Mouse (Mus musculus): Measurements from ENCODE around the gene Spag7.

Gene Spag7

GRCm38 (mm10) chr11:70643051-70643450 lies 26.2 kb downstream of the Spag7 start:
- DNase-seq (ENCODE audit: low spot score in 2 of 2) = no peak

GRCm38 (mm10) chr11:70641241-70641640 lies 28.0 kb downstream of the Spag7 start:
- DNase-seq (ENCODE audit: low spot score in 2 of 2) = no peak

GRCm38 (mm10) chr11:70639976-70640375 lies 29.2 kb downstream of the Spag7 start:
- no peak for DNase-seq (ENCODE audit: low spot score in 2 of 2)

DNA sequence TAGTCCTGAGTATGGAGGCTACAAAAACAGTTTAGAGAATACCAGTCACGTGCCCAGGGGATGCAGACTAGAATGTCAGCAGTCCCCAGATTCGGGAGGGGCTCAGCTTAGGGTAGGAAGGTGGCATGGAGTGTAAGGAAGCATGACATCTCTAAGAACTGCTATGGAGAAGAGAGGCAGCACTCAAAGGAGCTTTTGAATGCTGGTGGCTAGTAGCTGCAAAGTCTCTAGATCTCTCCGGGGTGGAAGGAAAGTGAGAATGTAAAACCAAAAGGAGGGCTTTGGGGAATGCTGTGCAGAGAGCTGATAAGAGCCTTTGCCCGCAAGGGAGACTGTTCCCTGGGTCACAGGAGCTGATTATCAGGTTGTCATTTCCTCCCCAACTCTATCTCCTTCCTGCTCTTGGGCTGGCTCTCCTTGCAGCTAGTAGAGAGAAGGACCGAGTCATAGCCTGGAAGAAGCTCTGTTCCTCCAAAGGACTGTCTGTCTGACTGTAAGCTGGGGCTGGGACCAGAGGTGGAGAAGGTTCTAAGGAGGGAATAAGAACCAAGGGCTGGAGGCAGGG lies 30.4 kb downstream of the Spag7 start, which contains the start of gene Gp1ba:
TSS of gene Gp1ba (plus strand) at position 409 of the 565 bp plus-strand sequence.
- DNase-seq (ENCODE audit: low spot score in 2 of 2) = no peak

DNA sequence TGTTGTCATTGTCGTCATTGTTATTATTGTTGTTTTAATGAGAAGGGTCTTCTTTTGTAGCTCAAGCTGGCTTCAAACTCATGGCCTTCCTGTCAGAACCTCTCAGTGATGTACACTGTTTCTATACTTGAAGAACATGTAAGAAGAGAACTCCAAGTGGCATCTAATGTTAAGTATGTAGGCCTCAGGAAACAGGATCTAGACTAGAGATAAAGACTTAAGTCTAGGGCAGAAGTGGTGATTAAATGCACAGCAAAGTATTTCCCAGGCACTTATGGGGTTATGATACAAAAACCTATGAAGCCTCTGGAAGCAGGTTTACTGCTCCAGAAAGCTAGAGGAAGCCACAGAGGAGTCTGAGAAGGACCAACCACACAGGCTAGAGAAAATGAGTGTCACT lies 30.9 kb downstream of the Spag7 start:
- DNase-seq (ENCODE audit: low spot score in 2 of 2) = no peak

DNA sequence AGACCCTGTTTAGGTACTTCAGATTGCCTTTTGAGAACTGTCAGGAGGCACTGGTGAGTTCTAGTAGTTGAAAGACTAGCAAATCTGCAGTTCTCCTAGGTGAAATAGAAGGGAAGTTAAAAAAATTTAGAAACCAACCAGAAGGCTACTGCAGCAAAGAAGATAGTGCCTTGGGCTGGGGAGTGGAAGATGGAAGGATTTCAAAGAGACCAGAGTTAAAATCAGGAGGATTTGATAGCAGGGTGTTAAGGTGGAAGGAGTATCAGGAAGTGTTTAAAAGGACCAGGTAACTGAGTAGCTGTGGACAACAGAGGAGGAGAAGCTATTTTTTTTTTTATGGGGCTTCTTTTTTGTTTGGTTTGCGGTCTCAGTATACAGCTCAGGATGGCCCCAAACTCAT lies 31.5 kb downstream of the Spag7 start:
- DNase-seq (ENCODE audit: low spot score in 2 of 2) = no peak

DNA sequence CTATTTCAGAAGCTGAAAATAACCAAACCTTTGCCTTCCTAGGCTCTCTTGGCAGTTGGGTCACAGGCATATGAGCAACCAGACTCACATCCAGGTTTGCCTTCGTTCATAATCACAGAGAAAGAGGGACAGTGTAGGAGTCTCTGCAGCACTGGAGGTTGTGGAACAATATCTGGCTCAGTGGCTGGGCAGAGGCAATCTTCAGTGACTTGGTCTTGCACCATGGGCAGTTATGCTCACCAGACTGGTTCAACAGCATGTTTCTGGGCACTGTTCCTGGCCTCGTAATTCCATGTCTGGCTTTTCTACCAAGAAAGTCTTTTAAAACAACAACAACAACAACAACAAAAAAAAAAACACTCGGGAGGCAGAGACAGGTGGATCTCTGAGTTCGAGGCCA lies 33.6 kb downstream of the Spag7 start:
- DNase-seq (ENCODE audit: low spot score in 2 of 2) = no peak

GRCm38 (mm10) chr11:70630129-70630528 lies 39.1 kb downstream of the Spag7 start:
- DNase-seq (ENCODE audit: low spot score in 2 of 2) = no peak

- DNase-seq (ENCODE audit: low spot score in 2 of 2) = peak in 1 of 2 experiments; percentile 49
Measured at GRCm38 (mm10) chr11:70629557-70629956, 39.7 kb downstream of the Spag7 start.

GRCm38 (mm10) chr11:70628431-70628830 lies 40.8 kb downstream of the Spag7 start:
- no peak for DNase-seq (ENCODE audit: low spot score in 2 of 2)

DNA sequence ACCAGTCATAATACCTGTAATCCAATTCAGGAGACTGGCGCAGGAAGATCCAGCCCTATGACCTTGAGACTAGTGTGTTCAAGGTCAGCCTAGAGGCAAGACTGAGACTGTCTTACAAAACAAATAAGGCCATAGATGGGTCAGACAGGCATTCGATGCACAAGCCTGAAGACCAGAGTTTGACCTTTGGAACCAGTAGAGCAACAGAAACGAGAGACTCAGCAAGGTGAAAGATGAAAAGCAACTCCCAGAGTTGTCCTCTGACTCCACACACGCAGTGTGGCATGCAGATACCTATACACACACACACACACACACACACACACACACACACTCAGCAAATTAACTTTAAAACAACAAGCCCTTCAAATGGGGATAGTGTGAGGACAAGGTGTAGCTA lies 42.3 kb downstream of the Spag7 start:
- DNase-seq (ENCODE audit: low spot score in 2 of 2) = no peak

DNA sequence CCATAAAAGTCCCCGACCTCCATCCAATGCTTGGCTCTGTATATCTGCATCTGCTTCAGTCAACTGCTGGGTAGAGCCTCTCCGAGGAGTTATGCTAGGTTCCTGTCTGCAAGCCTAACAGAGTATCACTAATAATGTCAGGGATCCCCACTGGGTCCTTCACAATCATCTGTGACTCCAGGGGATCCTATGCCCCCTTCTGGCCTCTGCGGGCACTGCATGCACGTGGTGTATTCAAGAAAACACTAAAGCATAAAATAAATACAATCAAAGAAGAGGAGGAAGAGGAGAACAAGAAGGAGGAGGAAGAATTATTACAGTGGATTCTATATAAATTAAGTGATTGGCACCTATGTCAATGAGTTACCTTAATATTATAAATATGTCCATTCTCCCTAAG lies 43.7 kb downstream of the Spag7 start:
- peak; percentile 40 to 64 for DNase-seq (ENCODE audit: low spot score in 2 of 2)

GRCm38 (mm10) chr11:70623053-70623742 lies 46.0 kb downstream of the Spag7 start:
- no peak for DNase-seq (ENCODE audit: low spot score in 2 of 2)

DNA sequence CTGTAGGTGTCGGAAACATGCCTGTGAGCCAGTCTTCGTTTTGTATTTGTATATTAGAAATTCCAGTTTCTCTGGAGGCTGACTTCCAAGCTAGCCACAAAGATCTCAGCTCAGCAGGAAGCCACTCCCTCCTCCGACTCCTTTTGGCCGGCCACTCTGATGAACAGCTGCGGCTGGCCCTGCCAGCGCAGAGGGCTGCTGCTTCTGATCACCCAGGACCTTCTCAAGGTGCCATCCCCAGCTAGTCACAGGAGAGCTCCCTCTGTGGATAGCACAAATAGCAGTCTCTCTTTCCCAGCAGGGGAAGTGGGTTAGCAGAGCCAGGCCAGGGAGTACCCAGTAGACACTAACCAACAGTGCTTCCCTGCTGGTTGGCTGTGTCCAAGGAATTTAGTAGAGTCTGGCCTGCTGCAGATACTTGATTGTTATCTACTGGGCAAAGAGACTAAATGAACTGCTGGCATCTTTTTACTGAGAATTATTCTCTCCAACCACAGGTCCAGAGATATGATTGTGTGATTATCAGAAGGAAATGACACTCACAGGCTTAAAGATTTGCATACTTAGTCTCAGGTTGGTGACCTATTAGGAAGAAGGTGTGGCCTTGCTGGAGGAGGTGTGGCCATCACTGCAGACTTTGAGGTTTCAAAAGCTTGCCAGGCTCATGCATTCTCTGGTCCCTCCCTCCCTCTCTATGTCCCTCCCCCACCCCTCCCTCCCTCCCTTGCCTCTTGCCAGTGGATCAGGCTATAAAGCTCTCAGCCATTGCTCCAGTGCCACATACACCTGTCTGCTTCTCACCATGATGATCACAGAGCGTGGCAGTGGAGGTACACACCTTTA lies 47.0 kb downstream of the Spag7 start:
- DNase-seq (ENCODE audit: low spot score in 2 of 2) = peak; percentile 42 to 43

DNA sequence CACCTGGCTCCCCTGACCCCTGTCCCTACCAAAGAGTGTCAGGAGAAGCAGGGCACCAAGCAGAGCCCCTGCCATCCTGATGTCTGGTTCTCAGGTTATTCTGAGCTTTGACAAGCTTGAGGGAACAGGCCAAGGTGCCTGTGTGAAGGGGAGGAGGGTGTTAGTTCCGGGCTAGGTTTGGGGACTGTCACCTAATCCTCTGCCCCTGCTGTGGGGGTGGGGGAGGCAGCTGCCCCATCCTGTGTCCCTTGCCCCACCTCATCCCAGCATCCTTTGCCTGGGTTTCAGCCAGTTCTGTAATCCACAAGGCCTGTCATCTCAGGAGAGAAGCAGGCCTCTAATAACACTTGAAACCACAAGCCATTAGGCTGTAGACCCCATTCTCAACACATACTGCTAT lies 50.1 kb downstream of the Spag7 start, which contains the start of gene Chrne:
TSS of gene Chrne (minus strand) at position 116 of the 400 bp plus-strand sequence.
- DNase-seq (ENCODE audit: low spot score in 2 of 2) = peak; percentile 36 to 50

GRCm38 (mm10) chr11:70615516-70616093 lies 53.6 kb downstream of the Spag7 start, which contains the start of gene 4930544D05Rik:
4930544D05Rik (plus strand) TSS chr11:70615848.
- peak; percentile 46 to 62 for DNase-seq (ENCODE audit: low spot score in 2 of 2)

GRCm38 (mm10) chr11:70615074-70615473 lies 54.1 kb downstream of the Spag7 start:
- peak; percentile 74 to 80 for DNase-seq (ENCODE audit: low spot score in 2 of 2)

All from natural killer cell, adult 2 months (primary cell).